Mouse (Mus musculus) c-Kit-negative CD71-positive TER-119-positive erythroid progenitor cells, embryonic 14.5 days (primary cell): ENCODE measurements around the gene Map4.
"Not testable (repeated sequence)": the region's sequence is repeated elsewhere in the genome, so short reads cannot be mapped to it uniquely, and the experiment has no call there.

ENCODE experiments used
- DNase-seq: peaks from one replicate; pipeline ENCODE4 v3.0.0-alpha.2; 2013; ENCODE audit warnings: low read depth, low spot score

Gene Map4

GRCm38 (mm10) chr9:109917931-109918330, 13.3 kb upstream of the Map4 start:
- DNase-seq = no peak

- no peak for DNase-seq
Measured at GRCm38 (mm10) chr9:109929131-109929530, 2.1 kb upstream of the Map4 start.

- DNase-seq = no peak
Measured at GRCm38 (mm10) chr9:109930063-109930462, 1.2 kb upstream of the Map4 start.

- DNase-seq = no peak
Measured at GRCm38 (mm10) chr9:109930752-109931151, 508 bp upstream of the Map4 start.

- no peak for DNase-seq
Measured at GRCm38 (mm10) chr9:109932361-109932755, 1.1 kb downstream of the Map4 start.

DNA sequence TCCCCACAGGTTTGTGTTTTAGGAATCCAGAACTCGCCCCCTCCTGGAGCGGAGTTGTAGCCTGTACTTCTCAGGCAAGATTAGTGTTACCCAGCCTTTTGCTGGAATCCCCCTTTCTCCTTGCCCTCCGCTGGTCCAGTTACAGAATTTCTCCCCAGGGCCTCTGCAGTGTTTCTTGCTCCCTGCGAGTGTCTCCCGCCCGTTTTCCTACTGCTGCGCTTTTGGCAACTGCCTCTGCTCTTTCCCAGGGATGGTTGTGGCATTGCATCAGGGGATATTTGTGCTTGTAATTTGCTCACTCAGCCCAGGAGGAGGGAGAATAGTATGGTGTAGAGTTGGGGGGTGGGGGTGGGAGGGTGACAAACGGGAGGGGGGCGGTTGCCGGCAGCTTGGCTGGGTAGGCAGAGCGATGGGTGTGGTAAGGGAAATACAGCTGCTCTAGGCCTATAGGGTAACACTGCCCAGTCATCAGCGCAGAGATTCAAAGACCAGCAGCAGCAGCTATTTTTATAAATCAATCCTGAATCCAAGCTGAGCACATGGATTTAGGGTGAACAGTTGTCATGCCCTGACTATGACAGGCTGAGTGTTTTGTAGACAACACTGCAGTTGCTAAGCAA, 1.6 kb downstream of the Map4 start:
- no peak for DNase-seq

DNA sequence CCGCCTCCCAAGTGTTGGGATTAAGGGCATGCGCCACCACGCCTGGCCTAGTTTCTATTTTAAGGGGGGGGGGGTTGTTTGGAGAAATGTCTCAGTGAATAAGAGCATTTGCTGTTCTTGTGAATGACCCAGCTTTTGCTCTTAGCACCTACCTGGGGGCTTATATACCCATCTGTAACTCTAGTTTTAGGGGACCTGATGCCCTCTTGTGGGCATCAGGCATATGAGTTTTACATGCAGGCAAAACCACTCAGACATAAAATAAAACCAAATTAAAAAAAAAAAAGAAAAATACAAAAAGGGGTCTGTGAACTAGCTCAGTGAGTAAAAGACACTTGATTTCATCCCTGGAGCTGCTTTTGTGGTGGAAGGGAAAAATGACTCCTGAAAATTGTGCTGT, 8.1 kb downstream of the Map4 start:
- DNase-seq = no peak

DNA sequence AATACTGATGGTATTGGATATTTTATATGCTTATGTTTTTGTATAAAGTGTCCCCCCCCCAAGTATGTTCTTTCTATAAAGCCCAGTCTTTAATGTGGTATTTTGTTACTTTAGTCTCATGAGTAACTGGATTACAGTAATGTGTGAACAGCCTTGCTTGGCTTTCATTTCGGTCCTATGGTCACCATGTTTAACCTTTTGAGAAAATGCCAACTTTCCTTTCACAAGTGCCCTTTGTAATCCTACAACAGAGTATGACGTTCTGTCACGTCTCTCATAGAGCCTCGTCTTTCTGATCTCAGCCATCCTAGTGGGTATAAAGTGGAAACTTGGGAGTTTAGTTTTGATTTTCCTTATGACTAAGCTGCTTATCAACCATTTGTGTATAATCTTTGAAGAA, 11.5 kb downstream of the Map4 start:
- DNase-seq = no peak

- no peak for DNase-seq
Measured at GRCm38 (mm10) chr9:109944712-109945111, 13.5 kb downstream of the Map4 start.

- no peak for DNase-seq
Measured at GRCm38 (mm10) chr9:109948546-109948945, 17.3 kb downstream of the Map4 start.

DNA sequence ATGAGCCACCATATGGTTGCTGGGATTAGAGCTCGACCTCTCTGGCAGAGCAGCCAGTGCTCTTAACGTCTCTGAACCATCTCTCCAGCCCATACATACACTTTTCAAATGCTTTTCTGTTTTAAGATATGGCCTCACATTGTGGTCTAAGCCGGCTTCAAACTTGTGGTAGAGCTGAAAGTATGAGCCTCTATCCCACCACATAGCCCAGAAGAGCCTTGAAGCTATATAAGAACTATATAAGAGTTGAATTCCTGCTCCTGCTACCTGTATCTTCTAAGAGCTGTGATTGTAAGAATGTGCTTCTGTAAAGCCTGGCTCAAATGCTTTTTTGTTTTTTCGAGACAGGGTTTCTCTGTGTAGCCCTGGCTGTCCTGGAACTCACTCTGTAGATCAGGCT, 18.5 kb downstream of the Map4 start:
- DNase-seq = no peak

DNA sequence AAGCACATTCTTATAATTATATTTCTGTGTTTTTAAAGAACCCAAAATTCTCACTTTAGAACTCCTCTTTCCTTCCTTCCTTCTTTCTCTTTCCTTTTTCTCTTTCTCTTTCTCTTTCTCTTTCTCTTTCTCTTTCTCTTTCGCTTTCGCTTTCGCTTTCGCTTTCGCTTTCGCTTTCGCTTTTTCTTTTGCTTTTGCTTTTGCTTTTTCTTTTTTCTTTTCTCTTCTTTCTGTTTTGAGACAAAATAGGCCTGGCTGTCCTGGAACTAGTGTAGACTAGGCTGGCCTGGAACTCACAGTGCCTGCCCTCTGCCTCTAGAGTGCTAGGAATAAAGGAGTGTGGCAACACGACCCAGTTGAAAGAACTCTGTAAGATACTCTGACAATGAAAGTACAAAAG, 22.3 kb downstream of the Map4 start:
- no peak for DNase-seq

- DNase-seq = no peak
Measured at GRCm38 (mm10) chr9:109954631-109955030, 23.4 kb downstream of the Map4 start.

- DNase-seq = no peak
Measured at GRCm38 (mm10) chr9:109959456-109960150, 28.3 kb downstream of the Map4 start.

- DNase-seq = no peak
Measured at GRCm38 (mm10) chr9:109960593-109960992, 29.3 kb downstream of the Map4 start.

GRCm38 (mm10) chr9:109964761-109965160, 33.5 kb downstream of the Map4 start:
- DNase-seq = no peak

- no peak for DNase-seq
Measured at GRCm38 (mm10) chr9:109968351-109969116, 37.3 kb downstream of the Map4 start.

GRCm38 (mm10) chr9:109969181-109969580, 37.9 kb downstream of the Map4 start:
- no peak for DNase-seq

DNA sequence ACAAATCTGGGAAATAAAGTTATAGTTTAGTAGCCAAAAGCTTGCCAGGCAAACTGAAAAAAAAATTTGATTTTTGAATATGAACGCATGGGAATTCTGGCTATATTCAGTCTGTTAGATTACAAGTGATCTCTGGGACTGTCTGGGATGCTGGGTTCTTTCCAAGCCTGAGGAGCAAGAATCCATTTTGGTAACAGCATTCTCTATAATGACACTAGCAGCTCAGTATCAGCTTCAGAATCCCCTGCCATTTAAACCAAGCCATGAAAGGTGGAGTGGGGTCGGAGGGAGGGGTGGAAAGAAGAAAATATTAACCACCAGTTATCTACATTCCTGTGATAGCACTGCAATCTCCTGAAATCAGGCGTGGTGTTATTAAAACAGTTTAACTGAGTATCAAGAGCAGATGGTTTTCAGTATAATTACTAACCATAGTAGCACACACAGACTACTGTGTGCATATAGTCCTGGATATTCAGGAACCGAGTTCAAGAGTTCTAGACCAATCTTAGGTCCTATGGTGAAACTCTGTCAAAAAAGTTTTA, 38.6 kb downstream of the Map4 start:
- no peak for DNase-seq

GRCm38 (mm10) chr9:109971711-109972110, 40.5 kb downstream of the Map4 start:
- not testable (repeated sequence) for DNase-seq

DNA sequence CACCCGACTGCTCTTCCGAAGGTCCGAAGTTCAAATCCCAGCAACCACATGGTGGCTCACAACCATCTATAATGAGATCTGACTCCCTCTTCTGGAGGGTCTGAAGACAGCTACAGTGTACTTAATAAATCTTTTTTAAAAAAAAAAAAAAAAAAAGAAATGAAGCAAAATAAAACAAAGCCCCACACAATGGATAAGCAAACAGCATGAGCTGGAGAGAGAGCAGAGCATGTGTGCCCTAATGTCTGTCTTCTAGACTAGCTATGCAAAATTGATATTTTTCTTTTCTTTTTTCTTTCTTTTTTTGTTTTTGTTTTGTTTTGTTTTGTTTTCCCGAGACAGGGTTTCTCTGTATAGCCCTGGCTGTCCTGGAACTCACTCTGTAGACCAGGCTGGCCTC, 49.0 kb downstream of the Map4 start:
- not testable (repeated sequence) for DNase-seq

GRCm38 (mm10) chr9:109985416-109985815, 54.2 kb downstream of the Map4 start:
- DNase-seq = no peak
